ENCODE assay signal across 7 mouse cellular contexts in the genomic region with DNA sequence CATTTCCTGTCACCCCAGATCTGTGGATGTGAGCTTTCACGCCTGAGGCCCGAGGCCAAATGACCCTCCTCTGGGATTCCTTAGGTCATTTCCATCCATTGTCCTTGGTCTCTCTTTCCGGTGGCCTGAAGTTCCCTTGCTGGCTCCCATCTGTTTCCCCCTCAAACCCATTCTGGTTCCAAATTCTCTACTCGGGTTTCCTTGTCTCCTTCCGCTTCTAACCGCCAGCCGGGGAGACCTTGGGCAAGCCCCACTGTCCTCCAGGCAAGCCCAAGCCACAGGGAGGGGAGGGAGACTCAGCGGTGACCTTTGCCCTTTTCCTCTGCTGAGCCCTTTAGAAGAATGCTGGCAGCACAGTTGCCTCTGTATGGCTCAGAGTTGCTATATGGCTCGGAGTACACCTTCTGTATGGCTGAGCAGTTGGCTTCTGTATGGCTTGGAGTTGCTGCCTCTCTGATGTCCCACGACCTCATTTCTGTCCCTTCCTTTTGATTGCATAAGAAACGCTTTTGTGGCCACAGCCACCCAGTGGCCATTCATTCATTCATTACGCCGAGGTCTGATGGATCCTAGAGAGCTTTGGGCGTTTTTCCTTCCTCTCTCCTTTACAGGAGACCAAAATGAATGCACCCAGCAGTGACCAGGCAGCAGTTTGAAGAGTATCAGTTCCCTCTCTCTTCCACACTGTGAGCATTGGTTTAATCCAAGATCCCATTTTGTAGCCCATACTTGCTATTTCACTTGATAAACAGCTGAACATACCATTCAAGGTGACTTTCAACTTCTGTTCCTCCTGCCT. TPM values are rescaled to one million over a fixed set of nuclear protein-coding genes. Genes with fewer than 3 reads are reported as not detected.
DNase-seq lines count a peak whose midpoint lies in the region; ATAC-seq lines count a peak whose summit lies in the region.

No protein-coding gene starts in this region.

- no peak overlapping the region for H3K4me2 ChIP-seq in embryonic facial prominence, embryonic 11.5 days (ENCODE audit: low read depth, low read length)
- H3K4me2 ChIP-seq in kidney, embryonic 15.5 days, result no peak overlapping the region

- WGBS in embryonic facial prominence, embryonic 11.5 days, result 31% methylated on average over 14 of the region's 14 CpGs
- WGBS in kidney, embryonic 15.5 days, result 37% methylated on average over 14 of the region's 14 CpGs
- 18% methylated on average over 13 of the region's 14 CpGs for WGBS in macrophage (ENCODE audit: missing documents)

- H3K9ac ChIP-seq in embryonic facial prominence, embryonic 11.5 days (replicated peaks; ENCODE audit: low read length), result no peak overlapping the region
- H3K9ac ChIP-seq in kidney, embryonic 15.5 days, result no peak overlapping the region

- no peak overlapping the region for H3K4me3 ChIP-seq in embryonic facial prominence, embryonic 11.5 days (ENCODE audit: low read depth, low read length)
- H3K4me3 ChIP-seq in kidney, embryonic 15.5 days (replicated peaks), result no peak overlapping the region
- H3K4me3 ChIP-seq in macrophage (ENCODE audit: inconsistent target), result no peak overlapping the region

- H3K27ac ChIP-seq in embryonic facial prominence, embryonic 11.5 days (replicated peaks; ENCODE audit: low read depth, low read length), result no peak overlapping the region
- peak overlapping the region; percentile 54; the same call in 1 of the 2 replicates for H3K27ac ChIP-seq in kidney, embryonic 15.5 days
- H3K27ac ChIP-seq in macrophage, result peak overlapping the region; percentile 32; the same call in 1 of the 2 replicates

- 0 out of 2 replicates have a peak, but pooled peaks cover 2% of the 10 kb centered on the region for H3K4me1 ChIP-seq in embryonic facial prominence, embryonic 11.5 days (ENCODE audit: control insufficient read depth, insufficient read depth, low read length)
- H3K4me1 ChIP-seq in kidney, embryonic 15.5 days, result peaks cover 32% of the 10 kb centered on the region

- no peaks in the 10 kb centered on the region for H3K27me3 ChIP-seq in embryonic facial prominence, embryonic 11.5 days (ENCODE audit: control insufficient read depth, insufficient read depth, low read length)
- H3K27me3 ChIP-seq in kidney, embryonic 15.5 days, result no peaks in the 10 kb centered on the region

- H3K36me3 ChIP-seq in embryonic facial prominence, embryonic 11.5 days (replicated peaks; ENCODE audit: control insufficient read depth, insufficient read depth, low read depth, low read length), result no peaks in the 10 kb centered on the region
- no peaks in the 10 kb centered on the region for H3K36me3 ChIP-seq in kidney, embryonic 15.5 days
- H3K36me3 ChIP-seq in macrophage (ENCODE audit: inconsistent target), result no peaks in the 10 kb centered on the region

- no peaks in the 10 kb centered on the region for H3K9me3 ChIP-seq in embryonic facial prominence, embryonic 11.5 days (replicated peaks; ENCODE audit: control insufficient read depth, low read length)
- H3K9me3 ChIP-seq in kidney, embryonic 15.5 days (replicated peaks), result no peaks in the 10 kb centered on the region

- DNase-seq in adrenal gland, adult 8-10 months, result peak; percentile 78
- DNase-seq in embryonic facial prominence, embryonic 11.5 days (ENCODE audit: low spot score), result peak; percentile 47
- DNase-seq in testis, postnatal 14 days (ENCODE audit: low spot score), result no peak
- no peak for DNase-seq in left cerebral cortex, adult 18-20 months (ENCODE audit: low spot score in 2 of 2)
- no peak for DNase-seq in gastrocnemius, postnatal 25 days

- H3K79me2 ChIP-seq in macrophage (ENCODE audit: inconsistent target), result no peaks in the 10 kb centered on the region

- ATAC-seq in embryonic facial prominence, embryonic 11.5 days (replicated peaks; ENCODE audit: insufficient number of reproducible peaks, low FRiP score, low TSS enrichment, low read depth), result no peak
- ATAC-seq in kidney, embryonic 15.5 days (replicated peaks; ENCODE audit: low FRiP score), result no peak; the same call in 1 of the 2 replicates

RNA-seq across cellular contexts. Expression of a gene that starts 11.5 kb away (rescaled TPM):
- 10 to 100 TPM; 46.7 to 49.4 (median 48.4) TPM for total RNA-seq in adrenal gland, adult 8-10 months (2022)
- polyA plus RNA-seq in embryonic facial prominence, embryonic 11.5 days (2014; fragmentation: Nextera tagmentation; extraction: Ambion mirVana), result 9.6 and 11.4 TPM in 2 replicates
- 19.3 and 23.6 TPM in 2 replicates for polyA plus RNA-seq in kidney, embryonic 15.5 days (2015; fragmentation: Nextera tagmentation; extraction: Ambion mirVana)
- total RNA-seq in macrophage (2018; cell fraction: chromatin; rRNA removed), result 100 to 1,000 TPM in 4 of 26 experiments, 10 to 100 TPM in 21, 1 to 10 TPM in 1; 5.4 to 129 (median 41.6) TPM
- total RNA-seq in macrophage (2018; cell fraction: cytosol; rRNA removed), result 10 to 100 TPM; 12.3 to 48.8 (median 35.4) TPM
- total RNA-seq in macrophage (2018; cell fraction: nucleus; rRNA removed), result 10 to 100 TPM in 25 of 26 experiments, 1 to 10 TPM in 1; 7.2 to 92.8 (median 27.8) TPM
- 34.2 to 76.5 TPM (median 43.1 TPM) in 3 replicates for polyA plus RNA-seq in macrophage (2018)
- 1 to 10 TPM; 1.8 to 3.1 TPM for total RNA-seq in left cerebral cortex, adult 18-20 months (2021)
- 1 to 10 TPM; 3.2 to 5.0 TPM for total RNA-seq in gastrocnemius, postnatal 25 days (2021)

Comparison
In these comparisons a context has a peak if more than half of its experiments do, and no peak if none do; other contexts are left out.
1. DNase-seq: peak in adrenal gland, adult 8-10 months (single experiment) and embryonic facial prominence, embryonic 11.5 days (single experiment); none in testis, postnatal 14 days (single experiment), left cerebral cortex, adult 18-20 months (0 of 2) and gastrocnemius, postnatal 25 days (single experiment).
2. RNA of a gene that starts 11.5 kb away (total RNA-seq): 46.7 to 49.4 TPM in adrenal gland, adult 8-10 months; 3.2 to 5.0 TPM in gastrocnemius, postnatal 25 days and 1.8 to 3.1 TPM in left cerebral cortex, adult 18-20 months; every median in the first group is over 4 times any median in the second.